Mouse (Mus musculus) heart, embryonic 10.5 days (tissue): ENCODE measurements around the gene Ggt7. TPM values are rescaled to one million over a fixed set of nuclear protein-coding genes. Genes with fewer than 3 reads are reported as not detected.

Experiments used
- polyA plus RNA-seq: library from polyadenylated mRNA; unstranded; fragments of >200 nt; fragmentation: Nextera tagmentation; extraction: Ambion mirVana; gene quantifications from 2 replicates; pipeline ENCODE4 v1.2.1, GENCODE M21; 2016

Ggt7 gene
- polyA plus RNA-seq, 1 experiment from 2014 or later: 3.9 TPM

Other genes with a start within 250 kb of the Ggt7 start
- 140 and 172 TPM in 2 replicates for gene Map1lc3a, start 241.9 kb downstream of the Ggt7 start, polyA plus RNA-seq
- 60.3 and 61.2 TPM in 2 replicates for gene Pigu, start 160.8 kb downstream of the Ggt7 start, polyA plus RNA-seq
- 61.4 and 118 TPM in 2 replicates for gene Trp53inp2, start 137.2 kb downstream of the Ggt7 start, polyA plus RNA-seq
- gene Ncoa6, start 44.3 kb downstream of the Ggt7 start, polyA plus RNA-seq: 16.2 and 17.9 TPM in 2 replicates
- gene Acss2, start 289 bp downstream of the Ggt7 start, polyA plus RNA-seq: 8.9 and 12.9 TPM in 2 replicates
- gene Gss, start 74.6 kb upstream of the Ggt7 start, polyA plus RNA-seq: 24.2 and 29.1 TPM in 2 replicates
- gene Myh7b, start 93.0 kb upstream of the Ggt7 start, polyA plus RNA-seq: 12.4 and 15.7 TPM in 2 replicates
- gene Trpc4ap, start 174.1 kb upstream of the Ggt7 start, polyA plus RNA-seq: 101 and 107 TPM in 2 replicates
- 31.5 and 34.4 TPM in 2 replicates for gene Edem2, start 211.2 kb upstream of the Ggt7 start, polyA plus RNA-seq
- gene Gm17581, start 217.6 kb upstream of the Ggt7 start, polyA plus RNA-seq: not detected in 2 replicates
- 5.3 and 6.6 TPM in 2 replicates for gene Procr, start 232.9 kb upstream of the Ggt7 start, polyA plus RNA-seq